Mouse (Mus musculus): ENCODE data around the gene Rtn4rl2.

Gene Rtn4rl2

DNA sequence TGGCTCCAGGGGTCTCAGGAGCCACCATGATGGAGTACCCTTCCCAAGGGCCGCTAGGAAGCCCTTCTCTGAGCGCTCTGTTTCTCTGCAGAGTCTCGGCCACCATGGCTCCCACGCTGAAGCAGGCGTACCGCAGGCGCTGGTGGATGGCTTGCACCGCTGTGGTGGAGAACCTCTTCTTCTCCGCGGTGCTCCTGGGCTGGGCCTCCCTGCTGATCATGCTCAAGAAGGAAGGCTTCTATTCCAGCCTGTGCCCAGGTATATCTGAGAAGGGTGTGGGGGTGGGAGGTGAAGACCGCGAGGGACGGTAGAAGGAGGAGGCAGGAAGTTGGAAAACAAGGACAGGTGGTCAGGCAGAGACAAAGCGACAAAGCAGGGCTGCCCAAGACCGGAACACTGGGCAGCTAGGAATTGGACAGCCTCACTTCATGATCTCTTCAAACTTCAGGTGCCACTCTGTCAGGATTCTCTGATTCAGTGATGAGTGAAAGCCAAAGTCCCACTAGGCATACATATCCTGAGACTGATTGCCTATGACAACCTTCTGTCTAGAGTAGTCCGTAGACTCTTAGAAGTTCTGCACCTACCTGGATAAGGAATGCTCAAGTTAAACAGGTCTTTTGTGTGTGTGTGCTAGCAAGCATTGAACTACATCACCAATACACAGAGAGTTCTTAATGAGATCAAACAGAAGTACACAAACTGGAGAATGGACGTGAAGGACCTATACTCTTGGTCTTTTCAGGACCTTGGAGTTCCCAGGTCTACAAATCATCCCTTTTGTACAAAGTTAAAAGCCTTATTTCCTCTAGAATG is 45.6 kb downstream of the Rtn4rl2 start:
- no peak for DNase-seq

DNA sequence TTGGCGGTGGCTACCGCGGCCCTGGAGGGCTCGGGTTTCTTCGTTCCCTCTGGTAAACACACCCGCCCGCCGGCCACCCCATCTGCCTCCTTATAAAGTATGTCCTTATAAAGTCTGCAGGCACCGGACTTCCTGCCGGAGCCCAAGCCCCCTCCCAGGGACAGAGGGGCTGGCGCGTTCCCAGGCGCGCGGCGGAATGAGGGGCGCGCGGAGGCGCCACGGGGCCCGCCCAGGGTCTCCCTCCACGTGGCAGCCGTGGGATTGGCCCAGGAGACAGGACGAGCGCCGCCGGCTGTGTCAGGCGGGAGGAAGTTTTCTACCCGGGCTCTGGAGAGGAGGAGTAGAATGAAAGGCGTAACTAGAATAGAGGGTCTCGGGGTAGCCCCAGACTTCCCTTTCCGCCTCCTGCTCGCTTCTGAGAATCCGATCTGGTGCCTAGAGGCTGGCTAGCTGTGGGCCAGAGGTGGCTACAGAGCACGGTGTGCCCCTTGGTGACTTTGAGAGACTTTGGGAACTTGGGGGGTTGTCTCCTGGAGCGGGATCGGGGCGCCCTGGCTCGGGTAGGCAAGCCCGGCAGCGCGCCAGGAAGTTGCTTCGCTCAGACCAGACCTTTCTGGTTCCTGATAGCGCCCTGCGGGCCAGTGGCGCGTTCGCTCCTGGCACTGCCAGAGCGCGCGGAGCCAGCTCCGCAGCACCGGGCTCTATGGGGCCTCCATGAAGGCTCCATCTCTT is 46.3 kb downstream of the Rtn4rl2 start:
- DNase-seq = no peak

DNA sequence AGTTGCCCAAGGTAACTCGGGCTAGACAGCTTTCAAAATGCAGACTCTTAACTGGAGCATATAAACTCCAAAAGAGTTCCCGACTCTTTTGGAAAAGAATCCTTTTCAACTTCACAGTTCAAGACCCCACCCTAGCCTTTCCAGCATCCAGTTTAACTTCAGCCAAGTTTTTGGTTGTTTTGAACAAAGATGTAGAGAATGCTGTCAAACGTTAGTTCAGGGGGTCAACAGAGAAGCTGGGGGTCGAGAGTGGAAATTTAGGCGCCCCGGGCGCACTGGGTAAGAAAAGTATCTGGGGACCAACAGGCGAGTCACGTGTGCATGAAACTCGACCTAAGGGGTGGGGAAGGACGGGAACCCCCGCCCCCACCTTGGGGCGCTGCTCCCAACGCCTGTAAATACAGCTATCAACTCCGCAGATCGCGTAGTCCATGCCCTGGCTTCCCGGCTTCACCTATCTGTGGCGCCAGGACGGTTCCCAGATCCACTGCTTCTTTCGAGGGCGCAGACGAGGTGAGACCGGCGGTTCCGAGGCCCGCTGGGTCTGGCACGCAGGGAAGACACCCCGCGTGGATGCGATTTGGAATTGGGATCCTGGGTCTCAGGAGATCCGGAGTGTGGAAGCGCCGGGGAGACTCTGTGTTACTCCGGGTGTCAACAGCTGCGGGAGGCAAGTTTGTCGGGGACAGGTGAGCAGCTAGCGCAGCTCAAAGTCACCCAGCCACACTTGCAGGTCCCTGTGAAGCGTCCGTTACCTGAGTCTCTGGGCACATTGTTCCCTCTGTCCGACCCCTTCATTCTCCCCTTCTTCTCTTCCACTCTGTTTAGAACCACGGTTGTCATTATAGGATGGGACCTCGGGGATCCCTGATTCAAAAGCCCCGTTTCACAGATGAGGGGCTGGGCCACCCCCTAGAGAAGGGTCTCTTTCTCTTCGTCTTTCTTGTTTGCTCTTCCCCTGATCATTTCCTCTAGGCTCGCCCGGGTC is 47.2 kb downstream of the Rtn4rl2 start:
- DNase-seq = no peak

DNA sequence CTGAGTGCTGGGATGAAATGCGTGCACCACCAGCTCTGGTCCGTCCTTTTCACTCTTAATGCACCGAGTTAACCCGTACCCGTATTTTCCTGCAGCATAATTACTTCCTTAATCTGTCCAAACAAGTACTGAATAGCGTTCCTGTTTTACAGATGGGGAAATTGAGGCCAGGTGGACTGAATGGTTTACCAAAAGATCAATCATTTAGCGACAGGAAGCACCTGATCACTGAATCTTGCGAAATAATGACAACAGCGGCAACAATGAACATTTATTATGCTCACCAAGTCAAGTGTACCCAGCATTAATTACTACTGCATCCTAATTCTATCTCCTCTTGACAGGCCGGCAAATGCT is 47.9 kb downstream of the Rtn4rl2 start, which contains the start of gene Slc43a1:
TSS of gene Slc43a1 (plus strand) at position 258 of the 357 bp plus-strand sequence.
- DNase-seq = no peak

DNA sequence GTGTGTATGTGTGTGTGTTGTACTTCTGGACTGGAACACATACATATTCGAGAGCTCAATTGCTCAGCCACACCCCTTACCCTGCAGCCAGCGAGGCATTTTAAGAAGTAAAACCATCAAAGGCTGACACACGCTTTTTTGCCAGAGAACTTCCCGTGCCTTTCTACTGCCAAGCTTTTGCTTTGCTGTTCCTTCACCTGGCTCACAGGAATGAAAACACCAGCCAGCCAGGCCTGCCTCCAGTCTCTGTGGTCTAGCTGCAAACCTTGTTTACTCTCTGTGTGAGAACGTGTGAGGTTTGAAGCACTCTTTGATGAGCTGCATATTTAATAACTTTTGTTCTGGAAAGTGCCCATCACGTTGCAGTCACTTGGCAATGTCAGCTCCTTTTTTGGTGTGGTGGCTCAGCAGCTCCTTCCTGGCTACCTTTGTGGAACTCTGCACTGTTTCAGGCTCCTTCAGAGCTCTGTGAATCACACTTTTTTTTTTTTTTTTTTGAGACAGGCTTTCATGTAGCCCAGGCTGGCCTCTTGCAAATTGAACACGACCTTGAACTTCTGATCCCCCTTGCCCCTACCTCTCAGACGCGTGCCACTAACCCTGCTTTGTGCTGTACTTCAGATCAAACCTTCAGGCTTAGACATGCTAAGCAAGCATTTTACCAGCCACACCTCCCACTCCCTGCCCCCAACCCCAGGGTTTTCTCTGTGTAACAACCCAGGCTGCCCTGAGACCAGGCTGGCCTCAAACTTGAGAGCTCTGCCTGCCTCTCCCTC is 48.5 kb downstream of the Rtn4rl2 start:
- DNase-seq = no peak

DNA sequence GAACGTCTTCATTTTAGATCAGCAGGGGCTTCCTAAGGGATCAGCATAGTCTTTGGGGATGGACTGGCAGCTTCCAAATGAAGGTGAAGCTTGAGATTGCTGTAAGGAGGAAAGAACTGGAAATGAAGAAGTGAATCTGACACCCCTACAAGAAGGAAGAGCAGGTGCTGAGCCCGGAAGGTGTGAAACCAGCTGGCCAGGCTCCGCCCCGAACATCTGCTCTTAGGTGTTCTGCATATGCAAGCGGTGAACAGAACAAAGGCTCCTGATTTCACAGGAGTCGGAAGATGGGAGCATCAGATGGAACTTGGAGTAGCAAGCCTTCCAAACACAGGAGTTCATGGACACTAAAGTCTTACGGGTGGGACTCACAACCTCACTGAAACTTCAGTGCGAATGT is 49.4 kb downstream of the Rtn4rl2 start:
- DNase-seq = no peak

DNA sequence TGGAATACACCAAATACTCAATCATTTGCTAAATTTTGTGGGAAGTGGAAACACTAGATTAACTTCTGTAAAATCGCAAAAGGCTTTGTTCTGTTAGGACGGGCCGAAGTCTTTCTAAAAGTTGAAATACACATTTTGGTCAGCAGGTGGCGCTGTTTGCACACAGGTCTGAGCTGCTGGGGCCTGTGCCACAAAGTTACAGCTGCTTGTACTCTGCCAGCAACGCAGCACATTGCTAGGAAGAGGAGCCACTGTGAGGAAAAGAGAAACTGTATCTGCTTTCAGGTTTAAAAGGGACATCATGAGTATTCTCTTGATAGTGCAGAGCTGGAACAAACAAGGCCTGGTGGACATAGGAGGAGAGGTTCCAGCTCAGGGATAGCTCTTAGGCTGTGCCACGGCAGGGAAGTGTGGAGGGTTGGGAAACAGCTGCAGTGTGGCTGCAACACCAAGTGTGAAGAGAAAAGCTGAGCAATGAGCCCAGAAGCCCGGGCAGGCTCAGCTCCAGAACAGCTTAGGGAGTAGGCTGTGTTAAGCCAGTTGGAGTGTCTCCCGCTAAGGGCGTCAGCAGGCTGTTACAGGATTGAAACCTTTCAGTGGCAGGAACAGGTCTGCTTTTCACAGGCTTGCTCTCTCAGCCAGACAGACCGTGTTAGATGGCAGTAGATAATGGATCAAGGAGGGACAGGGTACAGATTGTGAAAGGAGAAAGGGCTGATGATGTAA is 54.7 kb downstream of the Rtn4rl2 start:
- peak; percentile 70 for DNase-seq

DNA sequence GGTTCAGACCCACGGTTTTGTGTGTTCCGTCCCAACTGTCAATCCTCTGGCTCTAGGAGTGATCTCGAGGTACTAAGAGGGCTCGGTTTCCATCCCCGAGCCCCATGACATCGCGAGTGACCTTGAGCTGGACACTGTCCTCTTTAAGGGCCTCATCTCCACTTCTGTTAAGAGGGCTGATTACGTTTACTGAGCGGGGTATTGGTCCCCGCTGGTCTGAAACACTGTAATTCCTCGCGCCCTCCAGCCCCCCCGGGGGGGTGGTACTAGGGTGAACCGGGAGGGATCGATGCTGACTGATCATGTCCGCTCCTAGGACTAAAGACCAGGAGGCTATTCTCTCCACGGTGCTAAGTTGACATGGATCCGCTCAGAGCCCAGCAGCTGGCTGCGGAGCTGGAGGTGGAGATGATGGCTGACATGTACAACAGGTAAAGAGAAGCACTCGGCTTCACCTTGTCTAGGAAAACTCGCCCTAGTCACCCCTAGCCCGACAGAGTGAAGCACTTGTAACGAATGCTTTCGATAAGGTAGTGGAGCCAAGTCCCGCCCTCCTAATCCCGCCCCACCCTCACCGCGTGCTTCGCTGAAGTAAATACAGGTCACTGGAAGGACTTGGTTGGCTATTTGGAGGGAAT is 59.1 kb downstream of the Rtn4rl2 start:
- DNase-seq = peak; percentile 18

DNA sequence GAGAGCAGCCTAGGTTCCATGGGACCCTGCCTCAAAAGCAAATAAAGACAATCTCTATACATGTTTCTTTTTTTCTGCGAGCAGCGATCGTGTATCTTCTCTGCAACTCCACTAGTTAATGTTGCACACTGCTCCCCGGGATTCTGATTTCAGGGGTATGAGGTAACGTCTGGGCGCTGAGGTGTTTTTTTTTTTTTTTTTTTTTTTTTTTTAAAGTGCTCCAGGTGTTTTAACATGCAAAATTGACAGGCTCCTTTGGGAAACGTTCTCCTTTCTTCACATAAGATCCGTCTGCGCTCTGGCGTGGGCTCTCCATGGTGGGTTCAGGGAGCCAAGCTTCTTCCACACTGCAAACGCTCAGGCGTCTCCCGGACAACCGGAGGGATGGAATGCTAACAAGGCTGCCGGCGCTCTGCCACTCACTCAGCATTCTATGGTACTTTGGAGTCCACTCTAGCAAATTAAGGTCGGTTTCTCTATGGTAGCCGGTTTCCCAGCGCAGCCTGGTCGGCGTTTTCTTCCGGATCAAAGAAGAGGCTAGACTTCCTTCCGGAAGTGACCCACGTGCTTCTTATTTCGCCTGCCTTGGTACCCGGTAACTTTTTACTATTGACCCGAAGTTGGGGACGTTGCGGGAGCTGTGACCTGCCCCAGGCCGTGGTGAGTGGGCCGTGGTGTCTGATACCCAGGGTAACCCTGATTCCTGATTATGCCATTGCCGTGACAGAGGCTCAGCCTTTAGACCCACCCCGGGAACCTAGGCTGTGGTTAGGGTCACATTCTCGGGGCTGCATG is 59.8 kb downstream of the Rtn4rl2 start, which contains the start of gene Timm10:
TSS of gene Timm10 (plus strand) at position 510 of the 795 bp plus-strand sequence.
- peak; percentile 83 for DNase-seq

DNA sequence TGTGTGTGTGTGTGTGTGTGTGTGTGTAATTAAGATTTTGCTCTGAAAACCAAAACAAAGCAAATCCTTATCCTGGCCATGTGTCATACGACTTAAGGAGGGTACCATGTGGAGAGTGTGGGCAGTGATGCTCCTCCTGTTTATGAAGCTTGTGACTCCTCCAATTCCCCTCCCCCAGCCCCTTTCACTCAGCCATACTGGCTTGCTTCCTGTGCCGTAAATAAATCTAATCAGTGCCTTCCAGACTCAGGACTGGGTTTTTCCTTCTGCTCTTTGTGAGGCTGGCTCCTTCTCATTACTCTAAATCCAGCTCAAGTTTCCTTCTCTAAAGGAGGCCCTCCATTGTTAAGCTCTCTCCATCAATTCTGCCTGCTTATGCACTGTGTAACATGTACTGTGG is 63.3 kb downstream of the Rtn4rl2 start:
- DNase-seq = no peak

DNA sequence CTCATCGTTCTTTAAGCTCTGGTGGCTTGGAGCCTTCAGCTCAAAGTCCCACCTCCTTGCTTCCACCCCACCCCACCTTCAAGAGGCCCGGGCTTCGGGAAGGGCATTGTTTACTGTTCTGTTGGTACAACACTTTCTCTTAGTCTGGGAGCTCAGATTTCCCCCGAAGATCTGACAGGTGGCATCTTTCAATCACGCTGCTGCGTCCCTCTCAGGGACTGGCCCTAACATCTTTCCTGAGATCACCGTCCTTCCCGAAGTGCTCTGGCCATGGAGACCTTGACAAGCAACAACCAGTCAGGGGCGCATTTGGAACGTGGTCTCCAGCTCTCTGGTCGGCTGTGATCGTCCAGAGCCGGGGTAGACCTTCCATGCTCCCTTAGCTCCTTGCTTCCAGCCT is 64.0 kb downstream of the Rtn4rl2 start, which contains the start of gene Smtnl1:
TSS of gene Smtnl1 (minus strand) at position 101 of the 400 bp plus-strand sequence.
- DNase-seq = no peak
